Mouse (Mus musculus) granulocyte monocyte progenitor cell, adult 5-6 weeks (primary cell): ENCODE data around the gene Lias. TPM values are rescaled to one million over a fixed set of nuclear protein-coding genes. Genes with fewer than 3 reads are reported as not detected.

Experiments
- ATAC-seq: replicated peaks from 2 replicates; pipeline ENCODE4 v1.8.0; 2016; ENCODE audit warnings: mild to moderate bottlenecking, moderate TSS enrichment, inconsistent platforms; ENCODE audit not compliant: poor library complexity, severe bottlenecking
- total RNA-seq, 2 experiments: library from RNA; stranded (forward) in 1 of 2; stranded (reverse) in 1 of 2; fragments of 200-712, 200-1000 nt in 1 of 2; fragments of >200 nt in 1 of 2; fragmentation: Nextera tagmentation in 1 of 2; gene quantifications; 2 replicates each; pipeline ENCODE4 v1.2.3; 2014 to 2017

Lias gene
- 34.2 and 43.8 TPM in 2 replicates for total RNA-seq (2014; fragmentation: Nextera tagmentation)
- total RNA-seq (2017), result 40.3 and 50.7 TPM in 2 replicates

- ATAC-seq, result peak; percentile 94
Measured at GRCm38 (mm10) chr5:65390648-65391644, at the start of gene Lias, which contains the start of gene Rpl9. Gene Lias, plus strand, starts transcription at chr5:65391497. Gene Rpl9, minus strand, starts transcription at chr5:65391444.

- ATAC-seq, result no peak
Measured at GRCm38 (mm10) chr5:65348168-65348567, 43.1 kb upstream of the Lias start, which contains the start of gene Klb. Gene Klb, plus strand, starts transcription at chr5:65348314.

- no peak for ATAC-seq
Measured at GRCm38 (mm10) chr5:65350508-65350907, 40.8 kb upstream of the Lias start.

DNA sequence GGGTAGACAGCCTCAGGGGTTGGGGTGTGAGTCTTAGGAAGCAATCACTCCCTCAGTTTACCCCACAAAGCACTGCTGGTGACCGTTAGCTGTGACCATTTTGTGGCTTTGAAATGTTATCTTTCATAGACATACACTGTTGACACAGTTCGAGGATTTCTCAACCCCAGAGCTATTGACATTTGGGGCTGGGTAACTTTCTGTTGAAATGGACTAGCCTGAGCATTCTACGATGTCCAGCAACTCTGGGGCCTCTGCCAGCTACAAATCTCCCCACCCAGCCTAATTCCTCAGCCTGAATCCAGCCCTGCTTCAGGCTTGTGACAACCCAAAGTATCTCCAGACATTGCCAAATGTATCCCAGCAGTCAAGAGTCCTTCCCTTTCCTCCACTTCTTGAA lies 37.2 kb upstream of the Lias start:
- peak; percentile 25; the same call in 1 of the 2 replicates for ATAC-seq

- no peak for ATAC-seq
Measured at GRCm38 (mm10) chr5:65354985-65355384, 36.3 kb upstream of the Lias start.

- peak; percentile 97 for ATAC-seq
Measured at GRCm38 (mm10) chr5:65356851-65357250, 34.4 kb upstream of the Lias start.

DNA sequence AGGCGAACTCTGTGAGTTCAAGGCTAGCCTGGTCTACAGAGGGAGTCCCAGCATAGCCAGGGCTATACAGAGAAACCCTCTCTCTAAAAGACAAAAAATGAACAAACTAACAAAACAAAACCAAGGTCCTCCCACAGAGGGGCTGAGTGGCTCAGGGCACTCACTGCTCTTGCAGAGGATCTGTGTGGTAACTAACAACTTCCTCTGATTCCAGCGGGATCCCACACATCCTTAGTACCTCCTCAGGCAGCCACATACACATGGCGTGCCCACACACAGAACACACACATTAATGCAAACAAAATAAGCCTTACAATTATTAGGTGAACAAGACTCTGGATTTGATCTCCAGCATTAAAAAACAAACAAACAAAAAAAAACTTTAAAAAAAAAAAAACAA lies 33.5 kb upstream of the Lias start:
- peak; percentile 80 for ATAC-seq

DNA sequence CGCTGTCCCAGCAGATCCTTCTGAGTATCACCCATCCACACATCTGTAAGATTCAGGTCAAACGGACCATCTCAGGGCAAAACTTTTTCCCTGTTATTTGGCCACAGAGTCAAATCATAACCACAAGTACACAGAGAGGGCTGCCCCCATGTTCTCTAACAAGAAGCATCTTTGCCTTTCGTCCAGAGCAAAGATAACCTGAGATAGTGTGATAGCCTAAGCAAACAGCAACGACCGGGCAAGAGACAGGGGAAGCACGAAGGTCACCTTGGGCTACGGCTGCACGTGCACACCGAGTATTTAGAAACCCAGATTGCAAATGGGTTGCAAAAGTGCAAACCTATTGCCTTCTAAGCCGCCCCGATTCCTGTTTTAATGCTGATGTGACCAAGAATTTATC lies 23.5 kb upstream of the Lias start:
- ATAC-seq, result no peak

DNA sequence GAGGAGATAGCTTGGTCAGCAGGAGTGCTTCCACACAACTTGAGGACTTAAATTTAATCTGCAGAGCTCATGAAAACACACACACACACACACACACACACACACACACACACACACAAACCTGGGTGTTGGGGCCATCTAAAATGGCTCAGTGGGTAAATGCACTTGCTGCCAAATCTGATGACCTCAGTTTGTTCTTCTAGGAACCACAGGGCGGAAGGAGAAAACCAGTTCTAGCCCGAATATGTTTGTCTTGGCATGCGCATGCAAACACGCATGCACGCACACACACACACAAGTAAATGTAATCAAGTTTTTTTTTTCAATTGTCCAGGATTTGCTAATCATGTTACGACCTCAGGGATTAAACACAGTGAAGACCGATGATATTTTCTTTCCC lies 19.7 kb upstream of the Lias start:
- no peak for ATAC-seq

DNA sequence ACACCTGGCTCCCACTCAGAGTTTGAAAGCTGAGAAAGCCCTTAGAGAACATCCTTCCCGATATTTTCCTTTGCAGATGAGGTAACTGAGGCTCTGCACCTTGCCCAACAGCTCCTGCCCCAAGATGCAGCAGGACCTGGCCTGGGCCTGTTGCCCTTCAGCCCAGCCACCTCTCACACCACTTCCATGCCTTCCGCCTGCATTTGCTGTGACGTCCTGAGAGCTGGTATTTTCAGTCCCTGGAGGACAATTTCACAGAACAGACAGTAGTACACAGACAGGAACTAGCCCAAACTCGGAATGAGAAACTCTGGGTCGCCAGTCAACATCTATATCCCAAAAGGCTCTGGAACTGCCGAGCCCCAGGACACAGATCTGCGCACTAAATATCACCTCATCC lies 16.6 kb upstream of the Lias start:
- ATAC-seq, result no peak

GRCm38 (mm10) chr5:65385704-65386103 lies 5.6 kb upstream of the Lias start:
- ATAC-seq, result no peak

DNA sequence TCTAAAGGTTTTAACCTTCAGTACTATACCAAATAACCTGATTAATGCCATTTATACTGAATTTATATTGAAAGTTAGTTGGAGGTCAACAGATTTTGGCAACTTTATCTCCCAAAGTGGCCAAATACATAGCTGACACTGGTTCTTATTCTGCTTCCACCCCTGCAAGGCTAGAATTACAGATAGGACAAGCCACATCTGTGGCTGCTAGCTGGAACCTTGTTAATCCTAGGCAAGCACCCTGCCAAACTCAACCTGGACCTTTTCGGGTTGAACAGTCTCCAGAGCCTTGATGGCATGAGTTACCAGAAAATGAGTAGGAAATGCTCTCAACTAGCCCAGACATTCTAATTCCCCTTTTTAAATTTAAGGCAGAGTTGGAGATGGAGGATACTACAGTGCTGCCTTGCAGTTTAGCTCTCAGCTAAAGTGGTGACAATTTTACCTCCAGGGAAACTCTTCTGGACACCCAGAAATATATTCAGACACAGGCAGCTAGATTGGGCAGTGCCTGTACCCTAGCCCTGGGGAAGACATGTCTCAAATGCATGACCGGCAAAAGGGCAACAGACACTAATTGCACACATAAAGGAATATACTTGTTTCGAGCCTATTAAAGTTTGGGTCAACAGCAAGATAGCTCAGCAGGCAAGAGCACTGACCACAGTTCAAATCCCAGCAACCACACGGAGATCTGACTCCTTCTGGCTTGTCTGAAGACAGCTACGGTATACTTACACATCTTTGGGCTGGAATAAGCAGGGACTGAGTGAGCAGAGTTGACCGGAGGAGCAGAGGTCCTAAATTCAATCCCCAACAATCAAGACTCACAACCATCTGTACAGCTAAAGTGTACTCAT lies 4.1 kb upstream of the Lias start:
- no peak for ATAC-seq

DNA sequence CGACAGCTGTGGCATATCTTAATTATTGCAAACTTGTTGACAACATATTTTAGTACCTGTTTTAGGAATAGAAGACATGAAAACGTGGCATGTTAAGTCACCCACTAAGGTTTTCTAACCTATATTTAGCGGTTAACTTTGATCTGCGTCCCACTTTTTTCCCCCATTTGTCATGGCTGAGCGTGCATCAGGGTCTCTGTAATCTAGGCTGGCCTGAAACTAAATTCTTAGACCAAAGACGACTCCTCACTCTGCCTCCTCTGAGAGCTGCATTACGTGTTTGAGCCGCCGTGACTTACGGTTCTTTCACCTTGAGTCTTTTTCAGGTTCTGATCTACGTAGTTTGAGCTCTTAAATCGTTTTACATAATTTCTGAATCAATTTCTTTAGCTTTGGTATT lies 456 bp downstream of the Lias start:
- peak; percentile 14; the same call in 1 of the 2 replicates for ATAC-seq

GRCm38 (mm10) chr5:65394425-65394824 lies 3.1 kb downstream of the Lias start:
- ATAC-seq, result no peak

DNA sequence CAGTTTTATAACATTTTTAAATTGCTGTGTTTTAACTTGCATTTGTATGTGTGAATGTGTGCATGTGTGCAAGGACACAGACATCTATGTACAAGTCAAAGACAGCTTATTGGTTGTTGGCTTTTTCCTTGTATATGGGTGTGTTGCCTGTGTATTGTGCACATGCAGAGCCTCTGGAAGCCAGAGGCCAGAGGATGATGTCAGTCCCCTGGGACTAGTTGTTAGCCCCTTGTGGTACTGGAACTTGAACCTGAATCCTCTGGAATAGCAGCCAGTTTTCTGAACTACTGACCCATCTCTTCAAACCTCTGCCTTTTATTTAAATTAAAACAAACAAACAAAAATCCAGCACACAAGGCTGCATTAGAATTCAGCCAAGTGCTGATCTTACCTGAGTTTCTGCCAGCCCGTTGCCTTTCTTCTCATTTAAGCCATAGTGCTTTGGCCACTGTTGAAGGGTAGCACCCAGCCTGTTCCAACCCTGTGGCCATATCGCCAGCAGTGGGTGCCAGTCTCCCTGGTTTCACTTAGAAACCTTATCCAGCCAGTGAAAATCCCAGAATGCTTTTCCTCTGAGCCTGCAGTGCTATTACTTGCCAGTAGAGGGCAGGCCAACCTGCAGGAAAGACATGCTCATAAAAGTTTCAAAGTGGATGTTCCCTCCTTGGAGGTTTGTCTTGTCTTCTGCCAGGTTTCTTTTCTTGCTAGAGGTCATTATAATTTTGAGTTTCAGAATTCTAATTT lies 10.1 kb downstream of the Lias start:
- ATAC-seq, result peak; percentile 95

- no peak for ATAC-seq
Measured at GRCm38 (mm10) chr5:65407989-65408388, 16.7 kb downstream of the Lias start.

DNA sequence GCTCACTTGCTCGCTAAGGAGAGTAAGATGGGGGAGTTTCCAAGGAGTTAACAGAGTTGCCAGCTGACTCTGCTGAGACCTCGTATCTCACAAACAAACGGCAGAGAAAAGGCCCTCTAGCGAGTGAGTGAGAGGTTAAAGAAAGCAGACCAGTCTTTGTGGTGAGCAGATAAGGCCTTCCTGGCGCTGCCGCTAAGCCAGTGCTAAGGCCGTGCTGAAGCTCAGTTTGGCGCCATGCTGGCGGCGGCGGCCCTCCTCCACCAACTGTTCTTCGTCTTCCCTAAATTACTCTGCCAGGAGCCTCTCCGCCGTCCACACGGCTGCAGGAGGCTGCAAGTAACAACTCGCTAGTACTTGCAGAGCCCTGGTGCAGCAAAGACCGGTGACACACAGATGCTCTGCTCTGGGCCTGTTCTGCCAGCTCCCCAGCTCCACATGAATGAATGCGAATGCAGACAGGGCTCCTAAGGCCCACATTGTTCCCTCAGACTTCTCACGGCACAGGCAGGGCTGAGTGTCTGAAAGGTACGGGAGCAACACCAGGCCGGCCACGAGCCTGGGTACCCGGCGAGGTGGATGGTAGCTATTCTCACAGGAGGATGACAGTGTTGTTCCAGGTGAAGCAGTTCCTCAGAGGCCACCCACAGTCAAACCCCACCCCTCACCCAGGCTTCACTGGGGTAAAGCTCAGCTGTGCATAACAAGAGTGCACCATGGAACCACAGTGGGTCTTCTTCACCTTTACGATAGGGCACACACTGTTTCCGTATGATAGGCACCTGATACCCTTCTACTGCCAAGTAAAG lies 24.6 kb downstream of the Lias start:
- no peak for ATAC-seq

DNA sequence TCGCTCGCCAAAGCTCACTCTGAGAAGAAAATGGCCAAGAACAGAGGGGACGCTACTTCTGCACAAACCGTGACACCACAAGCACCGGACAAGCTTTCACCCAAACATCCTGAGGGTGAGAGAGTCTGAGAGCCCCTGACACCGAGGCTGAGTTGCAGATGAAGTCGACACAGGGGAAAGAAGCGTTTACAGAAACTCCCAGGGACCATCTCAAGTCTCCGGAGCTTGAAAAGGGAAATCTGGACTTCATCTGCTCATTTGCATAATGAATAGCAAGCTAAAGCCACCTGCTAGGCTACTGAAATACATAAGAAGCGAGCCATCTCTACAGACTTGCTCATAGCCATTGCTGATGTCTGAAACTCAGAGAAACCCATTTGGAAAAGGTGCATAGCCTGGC lies 27.8 kb downstream of the Lias start:
- no peak for ATAC-seq

DNA sequence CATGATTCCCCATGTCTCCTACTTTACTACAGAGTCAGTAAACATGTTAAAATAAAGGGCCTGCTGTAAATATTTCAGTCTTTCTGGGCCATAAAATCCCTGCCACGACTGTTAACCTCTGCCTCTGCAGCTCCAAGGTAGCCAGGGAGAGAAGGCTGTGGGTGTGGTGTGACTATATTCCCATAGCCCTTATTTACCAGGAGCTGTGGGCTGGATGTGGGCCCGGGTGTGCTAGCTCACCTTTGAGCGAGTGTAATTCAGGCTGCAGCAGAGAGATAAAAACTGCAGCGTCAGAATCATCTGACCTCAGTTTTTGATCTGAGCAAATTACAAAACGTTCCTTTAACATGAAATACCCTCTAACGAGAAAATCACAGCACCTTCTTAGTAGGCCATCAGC lies 29.5 kb downstream of the Lias start:
- ATAC-seq, result no peak
